Mouse (Mus musculus) midbrain, postnatal 0 days (tissue): ENCODE measurements at regions not wholly inside any gene's neighbourhood (a gene's known extent, or its start where the extent isn't known, plus 50 kb on each side); places are given as distances from the start of the nearest gene placed in this dataset.

Source experiments
- ATAC-seq: fragments of 200-750 bp; cut with Nextera tagmentation; 2 replicates; pipeline ENCODE4 v1.8.0; 2017; ENCODE audit warnings: moderate number of reproducible peaks, mild to moderate bottlenecking, moderate TSS enrichment, moderate library complexity; ENCODE audit not compliant: low FRiP score
- DNase-seq: peaks from one replicate; pipeline ENCODE4 v3.0.0-alpha.2; 2015; ENCODE audit warnings: low spot score
- H3K27ac ChIP-seq: fragments of 300-500 bp; sonication (generic); 2 replicates; pipeline ENCODE4 v1.5.1; 2014; ENCODE audit warnings: low read depth, mild to moderate bottlenecking, low read length, mixed read lengths
- H3K27me3 ChIP-seq: fragments of 300-500 bp; sonication (generic); 2 replicates; pipeline ENCODE4 v1.6.1; 2014; ENCODE audit warnings: low read length, control low read depth, mixed read lengths; ENCODE audit not compliant: insufficient read depth
- H3K36me3 ChIP-seq: fragments of 300-500 bp; sonication (generic); 2 replicates; pipeline ENCODE4 v1.6.1; 2014; ENCODE audit warnings: low read length, control low read depth, mixed read lengths; ENCODE audit not compliant: insufficient read depth
- H3K4me1 ChIP-seq: fragments of 300-500 bp; sonication (generic); 2 replicates; pipeline ENCODE4 v1.6.1; 2014; ENCODE audit warnings: mild to moderate bottlenecking, control low read depth, antibody characterized with exemption, low read length, mixed read lengths; ENCODE audit not compliant: insufficient read depth
- H3K4me2 ChIP-seq: fragments of 300-500 bp; sonication (generic); 2 replicates; pipeline ENCODE4 v1.6.1; 2014; ENCODE audit warnings: low read depth, mild to moderate bottlenecking, low read length, mixed read lengths; ENCODE audit not compliant: poor library complexity, severe bottlenecking
- H3K4me3 ChIP-seq: fragments of 300-500 bp; sonication (generic); 2 replicates; pipeline ENCODE4 v1.5.1; 2014; ENCODE audit warnings: low read depth, mild to moderate bottlenecking, low read length, moderate library complexity
- H3K9ac ChIP-seq: fragments of 300-500 bp; sonication (generic); replicated peaks from 2 replicates; pipeline ENCODE4 v1.6.1; 2014; ENCODE audit warnings: mild to moderate bottlenecking, low read length, moderate library complexity, mixed read lengths; ENCODE audit not compliant: poor library complexity, severe bottlenecking
- H3K9me3 ChIP-seq: fragments of 300-500 bp; sonication (generic); 2 replicates; pipeline ENCODE4 v1.6.1; 2016; ENCODE audit warnings: low read length, control low read depth
- CTCF ChIP-seq: IDR thresholded peaks from 2 replicates; pipeline ENCODE4 v1.5.1; 2016; ENCODE audit warnings: antibody characterized with exemption, mild to moderate bottlenecking
- WGBS: fragments of 180-500 bp; shearing (Covaris S2); extraction: QIAGEN DNeasy Blood & Tissue Kit; methylation state at CpG from one replicate; pipeline ENCODE4 v1.1.7; 2014; 5-methylcytosine and 5-hydroxymethylcytosine counted together

- no peak for TF ChIP-seq CTCF
- Histone ChIP-seq H3K27me3 (no peaks in the 10 kb centered on the region), H3K9ac (no peak overlapping the region), H3K4me2 (no peak overlapping the region), H3K4me3 (no peak overlapping the region), H3K27ac (no peak overlapping the region), H3K36me3 (no peaks in the 10 kb centered on the region), H3K9me3 (no peaks in the 10 kb centered on the region), H3K4me1 (no peaks in the 10 kb centered on the region)
- DNase-seq (no peak), ATAC-seq (no peak)
- WGBS = 91% methylated on average over 10 of the region's 10 CpGs
Measured at GRCm38 (mm10) chr1:128853286-128853685, 261.2 kb upstream of the Cxcr4 start.

- Histone ChIP-seq H3K27ac (no peak overlapping the region), H3K27me3 (no peaks in the 10 kb centered on the region), H3K4me1 (no peaks in the 10 kb centered on the region), H3K36me3 (no peaks in the 10 kb centered on the region), H3K9ac (no peak overlapping the region), H3K9me3 (no peaks in the 10 kb centered on the region), H3K4me2 (no peak overlapping the region), H3K4me3 (no peak overlapping the region)
- TF ChIP-seq CTCF = no peak
- ATAC-seq (no peak), DNase-seq (no peak)
- WGBS = 81% methylated on average over 4 of the region's 4 CpGs
Measured at GRCm38 (mm10) chr1:128837361-128837760, 245.3 kb upstream of the Cxcr4 start.

GRCm38 (mm10) chr1:128835510-128835909, 243.4 kb upstream of the Cxcr4 start:
- no peak overlapping the region for H3K4me2 ChIP-seq
- no peak overlapping the region for H3K4me3 ChIP-seq
- WGBS = 93% methylated on average over 8 of the region's 8 CpGs
- DNase-seq = no peak
- H3K27ac ChIP-seq = no peak overlapping the region
- no peak for TF ChIP-seq CTCF
- H3K36me3 ChIP-seq = no peaks in the 10 kb centered on the region
- ATAC-seq = no peak
- H3K27me3 ChIP-seq = no peaks in the 10 kb centered on the region
- no peaks in the 10 kb centered on the region for H3K9me3 ChIP-seq
- H3K4me1 ChIP-seq = no peaks in the 10 kb centered on the region
- H3K9ac ChIP-seq = no peak overlapping the region

- Histone ChIP-seq H3K27me3 (no peaks in the 10 kb centered on the region), H3K4me3 (no peak overlapping the region), H3K27ac (no peak overlapping the region), H3K36me3 (no peaks in the 10 kb centered on the region), H3K9me3 (no peaks in the 10 kb centered on the region), H3K9ac (no peak overlapping the region), H3K4me1 (no peaks in the 10 kb centered on the region), H3K4me2 (no peak overlapping the region)
- no peak for ATAC-seq
- peak; percentile 59 for DNase-seq
- 43% methylated on average over 11 of the region's 11 CpGs for WGBS
- no peak for TF ChIP-seq CTCF
Measured at GRCm38 (mm10) chr1:128833096-128833715, 241.1 kb upstream of the Cxcr4 start.

- 44% methylated on average over 18 of the region's 18 CpGs for WGBS
- Histone ChIP-seq H3K9ac (no peak overlapping the region), H3K4me1 (no peaks in the 10 kb centered on the region), H3K36me3 (no peaks in the 10 kb centered on the region), H3K9me3 (no peaks in the 10 kb centered on the region), H3K4me2 (no peak overlapping the region), H3K4me3 (no peak overlapping the region), H3K27ac (no peak overlapping the region), H3K27me3 (no peaks in the 10 kb centered on the region)
- TF ChIP-seq CTCF = peak; percentile 81
- no peak for ATAC-seq
- peak; percentile 84 for DNase-seq
Measured at GRCm38 (mm10) chr1:128832201-128832883, 240.2 kb upstream of the Cxcr4 start.

GRCm38 (mm10) chr1:128830671-128831240, 238.7 kb upstream of the Cxcr4 start:
- Histone ChIP-seq H3K27me3 (no peaks in the 10 kb centered on the region), H3K4me3 (no peak overlapping the region), H3K4me2 (no peak overlapping the region), H3K4me1 (no peaks in the 10 kb centered on the region), H3K9me3 (no peaks in the 10 kb centered on the region), H3K27ac (no peak overlapping the region), H3K9ac (no peak overlapping the region), H3K36me3 (no peaks in the 10 kb centered on the region)
- no peak for DNase-seq
- WGBS = 94% methylated on average over 8 of the region's 8 CpGs
- TF ChIP-seq CTCF = no peak
- ATAC-seq = no peak
